ENCODE assay signal across 8 mouse cellular contexts in the genomic region with DNA sequence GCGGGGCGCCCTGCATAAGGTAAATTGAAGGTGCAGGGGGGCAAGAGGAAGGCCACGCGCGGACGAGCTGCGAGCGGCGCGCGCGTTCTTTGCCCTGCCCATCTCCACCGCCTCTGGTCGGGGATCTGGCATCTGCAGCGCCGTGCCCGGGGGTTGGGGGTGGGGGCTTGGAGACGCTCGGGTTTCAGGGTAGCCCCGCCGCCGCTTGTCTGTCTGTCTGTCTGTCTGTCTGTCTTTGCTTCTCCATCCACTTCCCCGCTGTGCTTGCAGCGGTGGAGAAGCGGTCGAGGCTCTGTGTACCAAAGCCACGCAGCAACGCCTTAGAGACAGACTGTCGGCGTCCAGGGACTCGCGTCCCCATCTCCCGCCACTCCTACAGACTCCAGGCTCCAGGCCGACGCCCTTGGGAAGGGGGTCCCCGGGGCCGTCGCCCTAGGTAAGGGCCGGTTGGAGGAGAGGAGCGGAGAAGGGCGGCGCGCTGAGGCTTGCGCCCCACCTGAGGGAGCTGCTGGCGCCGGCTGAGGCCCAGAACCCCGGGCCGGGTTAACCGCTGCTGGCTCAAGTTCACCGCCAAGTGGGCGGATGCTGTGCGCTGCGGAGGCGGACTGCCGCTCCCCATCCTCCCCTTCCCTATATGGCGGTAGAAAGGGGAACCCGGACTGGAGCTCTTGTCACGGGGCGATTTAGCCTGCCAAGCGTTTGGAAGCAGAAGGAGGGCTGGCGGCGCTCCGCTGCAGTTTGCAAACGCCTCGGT. TPM values are rescaled to one million over a fixed set of nuclear protein-coding genes. Genes with fewer than 3 reads are reported as not detected.
A peak's percentile ranks its signal among the peaks of the same experiment; 100 is the strongest.
DNase-seq lines count a peak whose midpoint lies in the region; ATAC-seq and TF ChIP-seq lines count a peak whose summit lies in the region.

No protein-coding gene starts in this region.

- no peaks in the 10 kb centered on the region for H3K9me3 ChIP-seq in heart, embryonic 13.5 days
- H3K9me3 ChIP-seq in kidney, postnatal 0 days (replicated peaks; ENCODE audit: low read length): no peaks in the 10 kb centered on the region
- no peaks in the 10 kb centered on the region for H3K9me3 ChIP-seq in liver, embryonic 11.5 days (ENCODE audit: control insufficient read depth, low read length)

- peak overlapping the region; percentile 69 for H3K4me2 ChIP-seq in heart, embryonic 13.5 days
- peak overlapping the region; percentile 81 for H3K4me2 ChIP-seq in kidney, postnatal 0 days (ENCODE audit: low read length)
- peak overlapping the region; percentile 77 for H3K4me2 ChIP-seq in liver, embryonic 11.5 days
- peak overlapping the region; percentile 99 for H3K4me2 ChIP-seq in myocyte (ENCODE audit: low read depth)

- peak overlapping the region; percentile 90 for H3K4me3 ChIP-seq in heart, embryonic 13.5 days
- H3K4me3 ChIP-seq in kidney, postnatal 0 days (replicated peaks; ENCODE audit: low read depth, low read length): peak overlapping the region; percentile 77
- H3K4me3 ChIP-seq in liver, embryonic 11.5 days (ENCODE audit: low read depth, low read length): peak overlapping the region; percentile 75
- peak overlapping the region; percentile 45 for H3K4me3 ChIP-seq in myocyte

- H3K4me1 ChIP-seq in heart, embryonic 13.5 days: peaks cover 40% of the 10 kb centered on the region
- peaks cover 10% of the 10 kb centered on the region for H3K4me1 ChIP-seq in kidney, postnatal 0 days (replicated peaks; ENCODE audit: insufficient read depth, low read length)
- H3K4me1 ChIP-seq in liver, embryonic 11.5 days (replicated peaks; ENCODE audit: control insufficient read depth, insufficient read depth, low read length): no peaks in the 10 kb centered on the region; the same call in 1 of the 2 replicates

- H3K27ac ChIP-seq in heart, embryonic 13.5 days (replicated peaks): peak overlapping the region; percentile 99
- peak overlapping the region; percentile 97 for H3K27ac ChIP-seq in kidney, postnatal 0 days
- H3K27ac ChIP-seq in liver, embryonic 11.5 days (ENCODE audit: low read depth, low read length): peak overlapping the region; percentile 70

- peak; percentile 40; the same call in 1 of the 2 replicates for ATAC-seq in erythroid progenitor cell, adult 5-6 weeks (replicated peaks; ENCODE audit: low FRiP score, poor library complexity, severe bottlenecking)
- ATAC-seq in heart, embryonic 13.5 days (ENCODE audit: extremely low read depth, insufficient number of reproducible peaks, low FRiP score, low TSS enrichment): peak; percentile 60
- peak; percentile 76 for ATAC-seq in kidney, postnatal 0 days (replicated peaks; ENCODE audit: low FRiP score, low read depth)
- peak; percentile 69 for ATAC-seq in liver, embryonic 11.5 days (replicated peaks; ENCODE audit: low FRiP score)

- H3K36me3 ChIP-seq in heart, embryonic 13.5 days: no peaks in the 10 kb centered on the region
- H3K36me3 ChIP-seq in kidney, postnatal 0 days (ENCODE audit: insufficient read depth, low read length): no peaks in the 10 kb centered on the region
- no peaks in the 10 kb centered on the region for H3K36me3 ChIP-seq in liver, embryonic 11.5 days (ENCODE audit: control insufficient read depth, insufficient read depth, low read length)
- no peaks in the 10 kb centered on the region for H3K36me3 ChIP-seq in myocyte (ENCODE audit: control insufficient read depth, insufficient read depth)

- peak; percentile 57 for TF ChIP-seq POLR2A in myocyte (IDR thresholded peaks at IDR 0.05; ENCODE audit: insufficient read length, low read depth)

- H3K9ac ChIP-seq in heart, embryonic 13.5 days: peak overlapping the region; percentile 94
- H3K9ac ChIP-seq in kidney, postnatal 0 days (ENCODE audit: low read depth, low read length): peak overlapping the region; percentile 85
- peak overlapping the region; percentile 75 for H3K9ac ChIP-seq in liver, embryonic 11.5 days (ENCODE audit: low read depth, low read length)

- no peaks in the 10 kb centered on the region for H3K27me3 ChIP-seq in heart, embryonic 13.5 days (replicated peaks)
- H3K27me3 ChIP-seq in kidney, postnatal 0 days (ENCODE audit: insufficient read depth, low read length): no peaks in the 10 kb centered on the region
- no peaks in the 10 kb centered on the region for H3K27me3 ChIP-seq in liver, embryonic 11.5 days (replicated peaks; ENCODE audit: control insufficient read depth, insufficient read depth, low read length)
- no peaks in the 10 kb centered on the region for H3K27me3 ChIP-seq in myocyte (ENCODE audit: control insufficient read depth, insufficient read depth, insufficient read length)

- under 1% methylated on average over 64 of the region's 65 CpGs for WGBS in heart, embryonic 13.5 days
- under 1% methylated on average over 63 of the region's 65 CpGs for WGBS in kidney, postnatal 0 days
- WGBS in liver, embryonic 11.5 days: under 1% methylated on average over 61 of the region's 65 CpGs

- H3K79me2 ChIP-seq in myocyte (ENCODE audit: control insufficient read depth, insufficient read depth): peaks cover 9% of the 10 kb centered on the region

- peak overlapping the region; percentile 44 for H3ac ChIP-seq in myocyte (ENCODE audit: control insufficient read depth, insufficient read length)

- DNase-seq in CD4-positive helper T cell, adult 2 months (ENCODE audit: low read depth, low spot score): peak; percentile 82
- DNase-seq in brain, embryonic 18.5 days (ENCODE audit: low read depth, low spot score): peak; percentile 66
- peak; percentile 95 for DNase-seq in kidney, postnatal 0 days (ENCODE audit: low spot score)
- peak; percentile 77 for DNase-seq in liver, embryonic 11.5 days (ENCODE audit: low spot score)
- peak; percentile 74 to 85 for DNase-seq in spleen, postnatal 4 days (ENCODE audit: low spot score in 2 of 2)

- peak; percentile 30 for TF ChIP-seq CTCF in kidney, postnatal 0 days (IDR thresholded peaks at IDR 0.05; ENCODE audit: low read depth)

TF ChIP-seq in myocyte, 11 proteins besides CTCF, POLR2A, EP300 and RAD21:
- TF ChIP-seq CEBPB (IDR thresholded peaks at IDR 0.05; ENCODE audit: insufficient read depth, poor library complexity, severe bottlenecking) (no peak), E2F4 (IDR thresholded peaks at IDR 0.05; ENCODE audit: insufficient read depth) (peak; percentile 4), SRF (IDR thresholded peaks at IDR 0.05; ENCODE audit: control insufficient read depth, insufficient read length, low read depth) (peak; percentile 87), MAX (IDR thresholded peaks at IDR 0.05; ENCODE audit: low read depth) (no peak), MYOG (IDR thresholded peaks at IDR 0.05; ENCODE audit: control insufficient read depth in 1 of 3, insufficient read depth in 1 of 3, insufficient read length in 2 of 3, low read depth in 2 of 3) (peak in 1 of 3 experiments; percentile 39), TCF3 (IDR thresholded peaks at IDR 0.05; ENCODE audit: insufficient read length, low read depth) (no peak), USF1 (IDR thresholded peaks at IDR 0.05; ENCODE audit: low read depth) (no peak), REST (IDR thresholded peaks at IDR 0.05; ENCODE audit: insufficient read depth, insufficient read length) (no peak), MYOD1 (IDR thresholded peaks at IDR 0.05; ENCODE audit: control insufficient read depth in 1 of 3, insufficient read length in 2 of 3, low read depth in 2 of 3) (no peak), POLR2AphosphoS2 (IDR thresholded peaks at IDR 0.05; ENCODE audit: insufficient read length, low read depth) (no peak)

RNA-seq across cellular contexts. Expression of a gene that starts 0.8 kb away (rescaled TPM):
- 12.6 and 13.4 TPM in 2 replicates for total RNA-seq in erythroid progenitor cell, adult 5-6 weeks (2015; ENCODE audit: low replicate concordance)
- 26.7 and 27.3 TPM in 2 replicates for total RNA-seq in erythroid progenitor cell, adult 5-6 weeks (2017; ENCODE audit: low replicate concordance)
- 273 and 298 TPM in 2 replicates for polyA plus RNA-seq in heart, embryonic 13.5 days (2015; fragmentation: Nextera tagmentation; extraction: Ambion mirVana)
- 403 and 438 TPM in 2 replicates for polyA plus RNA-seq in kidney, postnatal 0 days (2015; fragmentation: Nextera tagmentation; extraction: Ambion mirVana)
- 64.8 and 67.8 TPM in 2 replicates for polyA plus RNA-seq in liver, embryonic 11.5 days (2014; fragmentation: Nextera tagmentation; extraction: Ambion mirVana)
- polyA plus RNA-seq in myocyte (2012; fragmentation: generic; extraction: Trizol): 40.4 TPM

RNA-seq across cellular contexts. Expression of a gene that starts 31.5 kb away (rescaled TPM):
- total RNA-seq in erythroid progenitor cell, adult 5-6 weeks (2015; ENCODE audit: low replicate concordance): 18.7 and 25.2 TPM in 2 replicates
- 6.9 and 8.3 TPM in 2 replicates for total RNA-seq in erythroid progenitor cell, adult 5-6 weeks (2017; ENCODE audit: low replicate concordance)
- polyA plus RNA-seq in heart, embryonic 13.5 days (2015; fragmentation: Nextera tagmentation; extraction: Ambion mirVana): 20.9 and 22.6 TPM in 2 replicates
- 32.4 and 33.1 TPM in 2 replicates for polyA plus RNA-seq in kidney, postnatal 0 days (2015; fragmentation: Nextera tagmentation; extraction: Ambion mirVana)
- 20.8 and 21.6 TPM in 2 replicates for polyA plus RNA-seq in liver, embryonic 11.5 days (2014; fragmentation: Nextera tagmentation; extraction: Ambion mirVana)
- 5.9 TPM for polyA plus RNA-seq in myocyte (2012; fragmentation: generic; extraction: Trizol)

RNA-seq across cellular contexts. Expression of a gene that starts 47.6 kb away (rescaled TPM):
- 3.6 TPM in 1 of 2 replicates, not detected in the other for total RNA-seq in erythroid progenitor cell, adult 5-6 weeks (2015; ENCODE audit: low replicate concordance)
- total RNA-seq in erythroid progenitor cell, adult 5-6 weeks (2017; ENCODE audit: low replicate concordance): 2.4 TPM in 1 of 2 replicates, not detected in the other
- 9.7 and 10.6 TPM in 2 replicates for polyA plus RNA-seq in heart, embryonic 13.5 days (2015; fragmentation: Nextera tagmentation; extraction: Ambion mirVana)
- polyA plus RNA-seq in kidney, postnatal 0 days (2015; fragmentation: Nextera tagmentation; extraction: Ambion mirVana): 17.1 and 18.0 TPM in 2 replicates
- polyA plus RNA-seq in liver, embryonic 11.5 days (2014; fragmentation: Nextera tagmentation; extraction: Ambion mirVana): 3.9 and 5.1 TPM in 2 replicates
- polyA plus RNA-seq in myocyte (2012; fragmentation: generic; extraction: Trizol): 14.4 TPM

Comparison
In these comparisons a context has a peak if more than half of its experiments do, and no peak if none do; other contexts are left out.
1. Peak in every context shown above with its lines: DNase-seq, ATAC-seq, H3K4me3 ChIP-seq and H3K27ac ChIP-seq.